Mouse (Mus musculus) cortical plate, adult 2 months (tissue): ENCODE measurements around the gene Macrod2.

Experiments
- CTCF ChIP-seq: fragments of 200-500 bp; IDR thresholded peaks from 2 replicates; pipeline ENCODE4 v1.5.1; 2011; ENCODE audit warnings: mild to moderate bottlenecking, control low read depth, low read length; ENCODE audit not compliant: insufficient read depth; ENCODE audit errors: extremely low read depth
- POLR2A ChIP-seq: fragments of 200-500 bp; IDR thresholded peaks from 2 replicates; pipeline ENCODE4 v1.6.1; 2011; ENCODE audit warnings: mild to moderate bottlenecking, low read length, control low read depth; ENCODE audit not compliant: insufficient read depth; ENCODE audit errors: extremely low read depth

DNA sequence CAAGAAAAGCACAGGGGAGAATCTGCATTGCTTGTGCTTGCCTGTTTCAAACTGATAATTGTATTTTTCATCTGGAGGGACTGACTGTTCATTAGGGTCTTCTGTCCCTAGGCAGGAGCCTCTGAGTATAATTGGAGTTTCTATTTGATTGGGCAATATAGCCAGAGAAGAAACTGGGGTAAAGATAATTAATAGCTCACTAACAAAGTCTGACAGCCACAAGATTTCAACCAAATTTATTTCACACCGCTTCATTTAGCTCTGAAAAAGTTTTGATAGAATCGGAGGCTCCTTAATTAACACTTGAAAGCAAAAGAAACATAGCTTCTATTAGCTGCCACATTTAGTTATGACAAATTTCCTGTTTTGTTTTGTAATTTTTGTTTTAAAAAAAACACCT is 274.0 kb downstream of the Macrod2 start:
- TF ChIP-seq CTCF (no peak), POLR2A (no peak)
